Mouse (Mus musculus): Measurements from ENCODE around the gene Myoz1.
"Not testable (repeated sequence)": the region's sequence is repeated elsewhere in the genome, so short reads cannot be mapped to it uniquely, and the experiment has no call there.

Myoz1 gene

DNA sequence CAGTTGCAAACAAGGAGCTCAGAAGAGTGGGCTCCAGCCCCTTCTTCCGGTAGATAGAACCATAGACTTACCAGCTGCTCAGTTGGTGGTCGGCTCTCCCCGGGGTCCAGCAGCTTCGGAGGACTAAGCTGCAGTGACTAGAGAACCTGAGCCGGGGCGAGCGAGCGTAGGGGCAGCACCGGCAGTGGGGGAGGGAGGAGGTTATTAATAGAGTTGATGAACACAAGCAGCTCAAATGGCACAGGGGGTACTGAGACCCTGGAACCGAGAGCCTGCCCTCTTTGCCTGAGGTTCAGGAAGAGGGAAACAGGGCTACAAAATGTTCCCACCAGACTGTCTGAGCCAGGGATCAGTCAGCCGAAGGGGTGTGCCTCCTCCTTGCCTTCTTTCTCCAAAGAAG lies at the start of gene Myoz1:
TSS of gene Myoz1 (minus strand) at position 180 of the 400 bp plus-strand sequence.
- in situ Hi-C loops (cut with MboI) = loop anchor here (5.0 kb wide), 1 partner anchor 79 kb away; no protein-coding TSS in a partner anchor

DNA sequence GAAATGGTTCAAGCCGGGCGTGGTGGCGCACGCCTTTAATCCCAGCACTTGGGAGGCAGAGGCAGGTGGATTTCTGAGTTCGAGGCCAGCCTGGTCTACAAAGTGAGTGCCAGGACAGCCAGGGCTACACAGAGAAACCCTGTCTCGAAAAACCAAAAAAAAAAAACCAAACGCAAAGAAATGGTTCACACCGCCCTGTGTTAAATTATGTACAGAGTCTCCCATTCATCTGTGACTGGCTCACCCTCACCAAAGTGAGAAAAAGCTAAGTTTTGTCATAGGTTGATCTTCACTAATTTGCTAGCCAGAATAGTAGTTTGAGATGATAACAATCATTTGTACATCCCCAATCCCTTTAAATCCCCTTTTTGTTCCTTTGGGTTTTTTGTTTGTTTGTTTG lies 47.1 kb upstream of the Myoz1 start:
- in situ Hi-C loops (cut with MboI) = not testable (repeated sequence)

DNA sequence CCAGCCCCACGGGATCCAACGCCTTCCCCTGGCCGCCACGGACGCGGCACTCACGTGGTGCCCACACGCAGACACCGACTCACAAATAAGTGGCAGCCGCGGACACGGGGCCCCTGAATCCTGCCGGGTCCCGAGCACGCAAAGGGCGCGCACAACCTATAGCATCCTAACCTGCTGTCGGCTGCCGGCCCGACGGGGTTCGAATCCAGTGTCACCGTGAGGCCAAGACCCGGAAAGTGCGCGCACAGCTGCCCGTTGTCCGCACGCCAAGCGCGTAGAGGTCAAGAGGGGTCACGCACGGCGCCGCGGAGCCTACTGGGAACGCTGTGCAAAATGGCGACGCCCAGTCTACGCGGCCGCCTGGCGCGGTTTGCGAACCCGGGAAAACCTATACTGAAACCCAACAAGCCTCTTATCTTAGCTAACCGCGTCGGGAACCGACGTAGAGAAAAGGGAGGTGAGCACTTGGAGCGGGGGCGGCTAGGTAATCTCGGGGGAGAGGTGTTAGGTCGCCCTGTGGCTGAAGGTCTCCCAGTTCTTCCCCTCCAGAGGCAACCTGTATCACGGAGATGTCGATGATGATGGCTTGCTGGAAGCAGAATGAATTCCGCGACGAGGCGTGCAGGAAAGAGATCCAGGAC lies 46.5 kb upstream of the Myoz1 start, which contains the start of gene Chchd1:
TSS of gene Chchd1 (plus strand) at position 266 of the 641 bp plus-strand sequence.
- in situ Hi-C loops (cut with MboI) = no loop called here

DNA sequence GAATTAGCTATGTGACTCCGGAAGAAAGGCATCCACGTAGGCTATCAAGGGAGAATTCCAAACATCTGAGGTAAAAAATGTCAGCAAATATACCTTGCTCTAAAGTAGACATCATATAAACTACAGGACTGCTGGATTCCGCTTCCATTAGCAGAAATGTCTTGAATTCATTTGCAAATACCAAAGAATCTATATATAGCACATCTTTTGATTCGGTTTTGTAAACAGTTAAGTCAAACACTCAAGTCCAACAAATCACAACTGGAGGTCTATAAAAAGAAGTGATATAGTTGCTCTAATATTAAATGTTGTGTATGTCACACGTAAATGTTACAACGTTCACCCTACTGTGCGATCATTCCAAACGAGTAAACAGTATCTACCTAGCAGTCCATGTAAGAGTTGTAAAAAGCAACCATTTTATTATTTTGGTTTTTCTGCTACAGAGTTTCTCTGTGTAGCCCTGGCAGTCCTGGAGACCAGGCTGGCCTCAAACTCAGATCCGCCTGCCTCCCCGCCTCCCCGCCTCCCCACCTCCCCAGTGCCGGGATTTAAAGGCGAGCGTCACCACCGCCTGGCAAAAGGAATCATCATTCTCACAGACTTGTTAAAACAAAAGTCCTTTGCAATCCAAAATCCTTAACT lies 45.9 kb upstream of the Myoz1 start:
- in situ Hi-C loops (cut with MboI) = no loop called here

DNA sequence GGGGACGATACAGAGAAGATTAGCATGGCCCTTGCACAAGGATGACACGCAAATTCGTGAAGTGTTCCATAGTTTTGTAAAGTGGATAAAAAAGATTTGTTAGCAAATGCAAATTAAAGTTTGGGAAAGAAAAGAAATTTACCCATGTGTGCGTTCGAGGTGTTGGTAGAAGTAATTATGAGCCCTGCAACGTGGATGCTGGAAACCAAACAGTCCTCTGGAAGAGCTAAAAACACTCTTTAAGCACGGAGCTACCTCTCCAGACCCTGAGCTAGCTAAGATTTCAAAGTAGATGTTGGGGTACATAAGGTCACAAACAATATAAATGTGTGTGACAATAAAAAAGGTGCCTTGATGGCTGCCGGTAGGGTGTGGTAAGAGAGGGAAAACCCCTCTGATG lies 45.2 kb upstream of the Myoz1 start:
- in situ Hi-C loops (cut with MboI) = no loop called here

DNA sequence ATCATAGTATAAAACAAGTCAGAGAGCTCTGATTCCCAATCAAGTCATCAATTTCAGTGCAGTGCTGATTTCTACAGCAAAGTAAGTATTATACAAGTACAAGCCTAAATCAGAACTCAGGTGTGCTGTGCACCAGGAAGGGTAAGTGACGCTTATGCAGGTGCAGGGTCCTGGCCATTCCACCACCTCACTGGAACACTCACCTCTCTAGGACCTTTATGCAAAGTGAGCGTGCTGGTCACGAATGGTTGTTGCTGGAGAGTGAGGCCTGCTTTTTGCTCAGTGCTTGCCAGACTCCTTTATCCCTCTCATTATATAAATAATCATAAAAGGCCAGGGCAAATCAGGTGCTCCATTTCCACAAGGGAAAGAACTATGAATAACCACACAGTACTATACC lies 44.0 kb upstream of the Myoz1 start:
- in situ Hi-C loops (cut with MboI) = no loop called here

DNA sequence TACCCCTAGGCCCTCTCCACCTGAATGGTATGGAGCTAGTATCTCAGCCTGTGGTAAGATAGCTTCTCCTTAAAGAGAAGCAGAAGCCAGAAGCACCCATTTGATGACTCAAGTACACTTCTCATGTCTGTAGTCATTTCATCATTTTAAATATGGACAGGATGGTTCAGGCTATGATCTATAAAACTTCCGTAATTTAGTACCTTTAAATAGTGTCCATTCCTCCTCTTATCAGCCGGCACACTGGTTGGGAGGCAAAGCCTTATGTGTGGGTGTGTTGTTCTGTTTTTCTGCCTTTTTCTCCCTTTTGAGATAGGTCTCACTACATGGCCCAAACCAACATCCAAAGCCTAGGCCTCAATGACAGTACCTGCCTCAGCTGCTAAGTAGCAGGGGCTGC lies 42.2 kb upstream of the Myoz1 start:
- in situ Hi-C loops (cut with MboI) = no loop called here

DNA sequence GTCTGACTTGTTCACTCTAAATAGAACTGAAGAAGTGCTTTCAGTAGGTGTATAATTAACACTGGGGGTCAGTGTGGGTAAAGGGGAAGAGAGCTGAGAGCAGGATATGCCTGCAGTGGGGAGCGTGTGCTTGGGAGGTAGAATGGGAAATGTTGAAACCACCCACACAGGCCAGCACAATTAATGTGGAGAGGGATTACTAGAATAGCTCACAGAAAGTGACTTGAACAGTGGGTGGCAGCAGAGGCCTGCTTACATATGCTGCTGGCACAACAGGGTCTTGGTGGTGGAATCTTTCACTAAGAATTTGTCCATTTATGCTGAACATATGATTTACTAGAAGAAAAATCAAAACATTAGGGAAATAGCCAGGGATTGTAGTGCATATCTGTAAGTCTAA lies 40.6 kb upstream of the Myoz1 start:
- in situ Hi-C loops (cut with MboI) = no loop called here

DNA sequence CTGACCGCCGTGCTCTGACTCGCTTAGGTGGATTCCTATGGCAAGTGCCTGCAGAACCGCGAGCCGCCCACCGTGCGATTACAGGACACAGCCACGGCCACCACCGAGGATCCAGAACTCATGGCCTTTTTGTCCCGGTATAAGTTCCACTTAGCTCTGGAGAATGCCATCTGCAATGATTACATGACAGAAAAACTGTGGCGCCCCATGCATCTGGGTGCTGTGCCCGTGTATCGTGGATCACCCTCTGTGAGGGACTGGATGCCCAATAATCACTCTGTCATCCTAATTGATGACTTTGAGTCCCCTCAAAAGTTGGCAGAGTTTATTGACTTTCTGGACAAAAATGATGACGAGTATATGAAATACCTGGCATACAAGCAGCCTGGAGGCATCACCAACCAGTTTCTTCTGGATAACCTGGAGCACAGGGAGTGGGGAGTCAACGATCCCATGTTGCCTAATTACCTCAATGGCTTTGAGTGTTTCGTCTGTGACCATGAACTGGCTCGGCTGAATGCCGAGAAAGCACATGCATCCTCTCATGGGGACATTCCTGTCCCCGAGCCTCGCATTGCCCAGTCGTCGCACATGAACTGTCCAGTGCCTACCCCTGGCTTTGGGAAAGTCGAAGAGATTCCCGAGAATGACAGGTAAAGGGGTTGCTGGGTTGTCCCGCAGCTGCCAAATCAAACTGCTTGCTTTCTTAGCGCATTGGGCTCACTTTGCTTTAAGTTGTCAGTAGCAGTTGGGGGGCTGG lies 39.6 kb upstream of the Myoz1 start:
- in situ Hi-C loops (cut with MboI) = no loop called here

DNA sequence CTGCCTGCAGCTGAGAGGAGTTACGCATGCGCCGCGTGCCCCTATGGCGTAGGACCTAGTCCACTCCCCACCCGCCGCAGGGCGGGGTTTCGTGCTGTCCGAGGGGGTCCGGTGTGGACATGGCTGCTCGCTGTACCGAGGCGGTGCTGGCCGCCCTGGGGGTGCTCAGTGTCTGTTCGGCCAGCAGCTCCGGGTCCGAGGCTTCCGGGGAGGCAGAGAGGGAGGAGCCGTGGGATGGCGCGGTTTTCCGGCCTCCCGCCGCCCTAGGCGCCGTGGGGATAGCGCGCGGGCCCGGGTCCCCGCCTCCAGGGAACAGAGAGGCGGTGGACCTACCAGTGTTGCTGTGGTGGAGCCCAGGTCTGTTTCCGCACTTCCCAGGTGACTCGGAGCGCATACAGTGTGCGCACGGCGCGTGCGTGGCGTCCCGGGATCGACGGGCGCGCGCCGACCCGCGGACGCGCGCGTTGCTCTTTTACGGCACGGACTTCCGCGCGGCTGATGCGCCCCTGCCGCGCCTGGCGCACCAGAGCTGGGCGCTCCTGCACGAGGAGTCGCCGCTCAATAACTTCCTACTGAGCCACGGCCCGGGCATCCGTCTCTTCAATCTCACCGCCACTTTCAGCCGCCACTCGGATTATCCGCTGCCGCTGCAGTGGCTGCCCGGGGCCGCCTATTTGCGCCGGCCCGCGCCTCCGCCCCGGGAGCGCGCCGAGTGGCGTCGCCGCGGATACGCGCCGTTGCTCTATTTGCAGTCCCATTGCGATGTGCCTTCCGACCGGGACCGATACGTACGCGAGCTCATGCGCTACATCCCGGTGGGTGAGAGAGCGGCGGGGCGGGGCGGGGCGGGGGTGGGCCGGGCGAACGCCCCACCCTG lies 38.8 kb upstream of the Myoz1 start, which contains the start of gene Fut11:
TSS of gene Fut11 (plus strand) at position 85 of the 877 bp plus-strand sequence.
- in situ Hi-C loops (cut with MboI) = no loop called here

DNA sequence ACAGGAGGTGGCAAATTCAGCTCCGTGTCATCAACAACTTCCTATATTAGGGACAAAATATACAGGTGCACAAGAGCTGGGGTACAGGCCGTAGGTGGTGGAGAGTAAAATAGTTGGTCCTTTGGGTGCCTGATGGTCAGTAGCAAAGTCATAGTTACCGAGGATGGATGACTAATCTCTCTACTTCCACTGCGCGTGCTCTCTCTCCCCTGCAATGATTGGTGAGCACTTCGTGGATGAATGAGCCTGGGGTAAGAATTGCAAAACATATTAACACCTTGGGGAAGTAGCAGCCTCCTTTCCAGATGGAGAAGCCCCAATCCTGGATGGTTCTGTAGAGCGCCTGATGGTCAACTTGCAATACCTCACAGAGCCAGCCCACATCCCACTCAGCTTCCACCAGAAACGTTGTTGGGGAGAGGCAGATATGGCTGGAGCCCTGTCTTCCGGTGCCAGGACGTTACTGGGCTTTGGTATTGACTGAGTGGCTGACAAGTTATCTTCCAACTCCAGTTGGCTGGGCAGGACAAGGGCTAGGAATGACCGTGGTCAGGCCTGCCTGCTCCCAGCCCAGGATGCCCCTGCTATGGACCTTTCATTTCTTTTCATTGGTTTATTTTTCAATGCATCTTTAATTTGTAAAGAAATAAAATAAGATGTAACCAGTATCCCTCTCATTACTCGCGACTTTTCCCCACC lies 38.0 kb upstream of the Myoz1 start:
- in situ Hi-C loops (cut with MboI) = no loop called here

DNA sequence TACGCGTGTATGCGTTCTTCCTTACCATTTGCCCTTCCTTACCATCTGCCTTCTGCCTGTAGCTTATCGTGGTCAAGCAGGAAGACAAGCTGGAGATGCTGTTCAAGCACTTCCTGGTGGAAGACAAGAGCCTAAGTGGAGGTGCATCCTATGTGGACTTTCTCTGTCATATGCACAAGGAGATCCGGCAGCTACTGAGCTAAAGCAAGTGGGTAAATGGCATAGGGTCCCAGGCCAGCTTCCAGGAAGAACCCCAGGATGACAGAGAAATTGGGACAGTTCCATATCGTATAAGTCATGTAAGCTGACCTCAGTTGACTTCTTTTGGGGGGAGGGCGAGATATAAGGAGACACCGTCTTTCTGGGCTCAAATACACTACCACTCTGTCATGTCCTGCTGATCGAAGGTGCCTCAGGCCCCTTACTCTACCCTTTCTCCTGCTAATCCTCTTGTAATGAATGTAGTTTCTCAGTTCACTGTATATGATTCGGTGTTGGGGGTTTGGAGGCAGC lies 37.3 kb upstream of the Myoz1 start:
- in situ Hi-C loops (cut with MboI) = no loop called here

DNA sequence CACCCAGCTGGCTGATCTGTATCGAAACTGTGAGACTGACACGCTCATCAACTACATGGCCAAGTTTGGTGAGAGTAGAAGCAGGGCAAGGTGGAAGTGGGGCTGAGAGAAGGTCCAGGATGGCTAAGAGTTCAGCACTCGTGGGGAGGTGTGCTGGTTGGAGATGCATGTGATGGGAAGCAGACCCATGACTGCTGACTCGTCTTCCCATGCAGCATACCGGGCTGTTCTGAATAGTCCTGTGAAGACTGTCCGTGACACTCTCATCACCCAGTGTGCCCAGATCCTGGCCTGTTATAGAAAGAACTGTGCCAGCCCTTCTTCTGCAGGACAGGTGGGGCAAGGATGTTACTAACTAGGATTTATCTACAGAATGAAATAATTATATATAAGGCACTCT lies 35.4 kb upstream of the Myoz1 start:
- in situ Hi-C loops (cut with MboI) = no loop called here

DNA sequence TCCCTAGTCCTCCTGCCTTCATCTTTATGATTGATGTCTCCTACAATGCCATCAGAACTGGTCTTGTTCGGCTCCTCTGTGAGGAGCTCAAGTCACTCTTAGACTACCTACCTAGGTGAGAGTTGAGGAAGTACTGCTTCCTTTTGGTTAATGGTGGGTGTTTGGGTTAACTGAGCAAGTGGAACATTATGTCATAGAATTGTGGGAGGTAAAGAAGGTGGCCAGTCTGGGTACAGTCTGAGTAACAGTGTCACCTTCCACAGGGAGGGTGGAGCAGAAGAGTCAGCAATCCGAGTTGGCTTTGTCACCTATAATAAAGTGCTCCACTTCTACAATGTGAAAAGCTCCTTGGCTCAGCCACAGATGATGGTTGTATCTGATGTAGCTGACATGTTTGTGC lies 32.7 kb upstream of the Myoz1 start:
- in situ Hi-C loops (cut with MboI) = no loop called here

DNA sequence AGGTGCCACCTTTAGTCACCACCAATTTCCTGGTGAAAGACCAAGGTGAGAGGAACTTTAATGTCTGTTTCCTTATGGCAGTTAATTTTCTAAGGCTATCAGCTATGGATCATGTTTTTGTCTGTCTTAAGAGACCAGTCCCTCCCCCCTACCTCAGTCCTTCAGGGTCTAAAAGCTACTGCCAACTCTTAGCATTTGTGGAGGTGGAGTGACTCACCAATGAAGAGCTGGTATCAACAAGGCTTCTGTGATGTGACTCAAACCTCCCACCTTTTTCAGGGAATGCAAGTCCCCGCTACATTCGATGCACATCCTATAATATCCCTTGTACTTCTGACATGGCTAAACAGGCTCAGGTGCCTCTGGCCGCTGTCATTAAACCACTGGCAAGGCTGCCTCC lies 30.2 kb upstream of the Myoz1 start:
- in situ Hi-C loops (cut with MboI) = no loop called here

DNA sequence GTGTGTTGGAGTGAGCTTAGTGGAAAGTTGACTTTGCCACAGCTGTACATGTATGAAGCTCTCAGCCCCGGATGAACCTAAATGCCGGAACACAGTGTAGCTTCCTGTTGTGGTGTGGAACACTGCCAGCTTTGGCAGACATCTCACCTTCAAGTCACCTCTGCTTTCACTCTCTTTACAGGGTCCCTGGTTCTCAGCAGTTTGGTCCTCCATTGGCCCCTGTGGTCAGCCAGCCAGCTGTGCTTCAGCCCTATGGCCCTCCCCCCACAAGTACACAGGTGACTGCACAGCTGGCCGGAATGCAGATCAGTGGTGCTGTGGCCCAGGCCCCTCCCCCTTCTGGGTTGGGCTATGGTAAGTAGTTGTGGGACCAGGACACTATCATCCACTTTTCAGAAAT lies 26.2 kb upstream of the Myoz1 start:
- in situ Hi-C loops (cut with MboI) = no loop called here

DNA sequence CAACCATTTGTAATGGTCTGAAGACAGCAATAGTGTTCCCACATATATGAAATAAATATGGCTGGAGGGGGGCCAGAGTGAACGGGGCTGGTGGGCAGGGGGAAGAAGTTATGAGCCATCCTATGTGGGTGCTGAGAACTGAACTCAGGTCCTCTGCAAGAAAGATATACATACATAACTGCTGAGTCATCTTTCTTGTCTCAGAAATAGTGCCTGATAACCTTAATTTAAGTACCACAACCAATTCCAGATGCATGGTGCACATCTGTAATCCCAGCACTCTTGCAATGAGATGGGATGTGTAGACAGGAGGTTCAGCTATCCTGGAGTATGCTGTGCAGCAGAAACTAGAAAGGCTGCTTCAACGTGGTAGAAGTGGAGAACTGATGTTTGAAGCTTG lies 25.4 kb upstream of the Myoz1 start:
- in situ Hi-C loops (cut with MboI) = no loop called here

DNA sequence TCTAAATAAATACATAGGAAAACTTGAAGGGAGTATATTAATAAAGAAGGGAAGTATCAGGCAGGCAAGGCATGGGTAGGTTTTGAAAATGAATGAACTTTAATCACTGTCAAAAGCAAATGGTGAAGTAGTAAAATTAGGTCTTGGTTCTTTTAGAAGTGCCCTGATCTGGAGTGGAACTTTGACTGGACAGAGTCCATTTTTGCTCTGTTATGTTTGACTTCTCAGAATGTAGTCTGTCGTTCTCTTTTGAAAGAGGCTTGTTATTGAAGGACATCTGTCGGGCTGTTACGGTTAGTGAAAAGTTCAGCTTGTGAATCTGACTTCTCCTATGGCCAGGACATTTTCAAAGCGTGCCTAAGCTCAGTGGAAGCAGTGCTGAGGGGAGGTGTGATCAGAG lies 21.6 kb upstream of the Myoz1 start:
- in situ Hi-C loops (cut with MboI) = no loop called here

DNA sequence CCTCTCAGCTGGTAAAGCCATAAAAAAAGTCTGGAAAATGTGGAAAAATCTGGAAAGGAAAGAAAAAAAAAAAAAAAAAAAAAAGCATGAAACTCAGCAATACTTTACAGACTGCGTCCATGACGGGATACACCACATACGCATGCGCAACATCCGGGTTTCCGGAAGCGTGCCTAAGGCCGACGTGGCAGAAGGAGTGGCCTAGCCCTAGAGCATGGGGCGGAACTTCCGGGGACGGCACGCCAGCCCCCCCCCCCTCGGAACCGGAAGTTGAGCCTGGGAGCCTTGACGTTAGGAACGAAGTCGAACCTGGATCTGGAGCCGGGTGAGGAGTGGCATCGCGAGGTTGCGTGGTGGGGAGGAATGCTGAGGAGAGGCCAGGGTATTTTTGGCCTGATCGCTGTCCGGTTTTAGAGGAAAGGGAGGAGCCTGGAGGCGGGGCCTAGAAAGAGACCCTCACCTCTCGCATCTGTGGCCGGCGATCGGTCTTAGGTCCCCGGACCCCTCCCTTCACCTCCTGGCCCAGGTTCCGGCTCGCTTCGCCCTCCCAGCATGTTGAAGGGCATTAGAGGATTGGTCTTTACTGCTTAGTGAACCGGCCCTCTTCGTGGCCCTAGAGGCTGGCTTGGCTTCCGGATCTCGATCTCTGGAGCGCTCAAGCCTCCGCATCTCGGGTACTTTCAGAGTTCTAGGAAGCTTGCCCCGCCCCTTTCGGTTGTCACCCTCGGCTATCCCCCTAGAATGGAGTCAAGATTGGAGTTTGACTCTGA lies 17.9 kb upstream of the Myoz1 start, which contains the start of gene Sec24c:
TSS of gene Sec24c (plus strand) at position 245 of the 770 bp plus-strand sequence.
- in situ Hi-C loops (cut with MboI) = no loop called here

DNA sequence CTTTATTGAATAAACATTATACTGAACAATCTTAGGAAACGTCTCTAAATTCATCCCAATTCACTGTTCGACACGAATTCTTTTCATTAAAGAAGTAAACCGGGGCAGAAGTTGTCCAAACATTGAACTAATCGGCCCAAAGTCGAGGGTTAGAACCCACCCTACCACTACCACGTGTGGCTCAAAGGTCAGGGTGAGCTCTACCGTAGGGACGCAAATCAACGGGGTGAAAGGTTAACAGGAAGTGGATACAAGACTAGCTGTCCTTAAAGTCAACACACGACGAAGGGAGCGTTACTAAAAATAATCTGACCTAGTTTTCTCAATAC lies 17.4 kb upstream of the Myoz1 start:
- in situ Hi-C loops (cut with MboI) = no loop called here

All from mature B cell (primary cell).